Mouse (Mus musculus): ENCODE data around the gene B3galt6.

The B3galt6 gene

DNA sequence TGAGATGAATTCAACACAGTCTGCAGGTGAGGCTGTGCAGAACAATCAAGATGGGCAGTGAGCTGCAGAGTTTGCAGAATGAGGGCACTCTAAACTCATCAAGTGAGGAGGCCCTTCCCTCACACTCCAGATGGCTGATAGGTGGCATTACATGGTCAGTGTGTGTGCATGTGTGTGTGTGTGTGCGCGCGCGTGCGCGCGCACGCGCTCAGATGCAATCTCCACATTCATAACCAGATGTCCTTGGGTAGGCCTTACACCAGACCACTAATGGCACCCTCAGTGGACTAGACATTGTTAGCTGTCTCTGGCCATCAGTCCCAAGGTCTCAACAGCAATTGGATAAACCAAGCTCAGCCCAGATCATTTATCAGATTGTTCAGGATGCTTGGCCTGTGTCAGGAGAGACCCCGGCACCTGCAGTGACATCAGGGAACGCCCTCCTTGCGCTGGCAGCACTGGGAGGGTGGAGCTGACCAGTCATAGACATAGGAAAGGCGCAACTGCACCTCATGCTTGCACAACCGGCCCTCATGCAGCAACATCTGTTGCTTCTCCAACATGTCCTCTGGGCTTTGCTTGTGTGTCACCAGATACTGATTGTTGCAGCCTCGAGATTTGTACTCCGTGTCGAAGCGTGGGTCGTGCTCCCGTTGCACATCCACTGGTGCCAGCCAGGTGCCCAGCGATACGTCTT lies 1.1 kb downstream of the B3galt6 start:
- DNase-seq = peak; percentile 15 to 25

- no peak for DNase-seq
These were observed 8.7 kb downstream of the B3galt6 start for GRCm38 (mm10) chr4:155983788-155984187.

DNA sequence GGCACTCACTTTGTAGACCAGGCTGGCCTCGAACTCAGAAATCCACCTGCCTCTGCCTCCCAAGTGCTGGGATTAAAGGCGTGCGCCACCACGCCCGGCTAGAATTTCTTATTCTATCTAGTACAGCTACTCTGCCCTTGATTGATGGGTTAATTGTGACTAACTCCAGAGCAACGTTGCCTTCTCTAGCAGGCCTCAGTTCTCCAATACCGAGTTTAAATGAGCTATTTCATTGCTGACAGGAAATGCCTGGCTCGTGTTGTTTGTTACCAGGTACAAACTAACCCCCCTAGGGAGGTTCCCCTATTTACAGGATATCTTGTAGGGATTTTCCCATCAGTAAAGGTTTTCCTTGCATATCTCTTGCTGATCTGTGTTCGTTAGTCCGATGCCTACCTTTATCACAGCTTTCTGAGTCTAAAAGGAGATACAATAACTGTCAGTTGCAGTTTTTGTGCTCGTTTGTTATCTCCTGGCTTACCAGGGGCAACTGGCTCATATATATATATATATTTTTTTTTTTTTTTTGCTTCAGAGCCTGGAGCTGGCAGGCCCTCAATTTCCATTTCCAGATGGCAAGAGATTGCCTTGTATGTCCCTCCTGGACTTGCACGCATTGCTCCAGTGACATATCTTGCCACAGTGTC lies 10.9 kb downstream of the B3galt6 start:
- DNase-seq = no peak

DNA sequence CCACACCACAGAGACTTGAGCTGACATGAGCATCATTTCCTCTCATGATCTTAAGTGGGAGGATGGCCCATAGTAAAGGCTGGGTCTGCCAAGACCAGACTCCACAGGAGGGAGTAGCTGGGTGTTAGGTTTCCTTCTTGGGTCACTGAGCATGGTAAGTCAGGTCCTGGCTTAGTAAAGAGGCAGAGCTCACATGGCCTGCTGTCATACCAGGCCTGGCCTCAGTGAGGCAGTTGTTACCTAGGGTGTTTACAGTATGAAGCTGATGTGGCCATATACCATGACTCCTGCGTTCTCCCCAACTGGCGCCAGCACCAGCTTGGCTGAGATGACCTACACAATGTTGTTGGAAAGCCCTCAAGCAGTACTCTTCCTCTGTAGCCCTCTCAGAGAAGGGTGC lies 19.2 kb downstream of the B3galt6 start:
- no peak for DNase-seq

DNA sequence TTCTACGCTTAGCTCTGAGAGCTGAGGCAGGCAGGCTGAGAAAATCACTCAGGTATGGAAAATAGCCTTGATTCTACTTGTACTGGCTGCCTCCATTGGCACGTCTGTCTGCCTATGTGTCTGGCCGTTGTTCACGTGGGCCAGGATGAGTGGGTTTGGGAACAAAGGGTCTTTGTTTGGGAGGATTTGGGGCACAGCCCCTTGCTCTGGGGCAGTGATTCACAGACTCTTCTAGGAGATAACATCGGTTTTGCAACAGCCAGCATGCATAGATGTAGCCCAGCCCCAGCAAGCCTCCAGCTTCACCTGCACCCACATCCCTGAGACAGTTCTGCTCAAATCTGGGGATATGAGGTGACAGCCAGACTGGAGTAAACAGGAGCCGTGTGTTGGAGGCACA lies 19.8 kb downstream of the B3galt6 start:
- DNase-seq = no peak

- DNase-seq = no peak
These were observed 22.2 kb downstream of the B3galt6 start for GRCm38 (mm10) chr4:155970286-155970685.

DNA sequence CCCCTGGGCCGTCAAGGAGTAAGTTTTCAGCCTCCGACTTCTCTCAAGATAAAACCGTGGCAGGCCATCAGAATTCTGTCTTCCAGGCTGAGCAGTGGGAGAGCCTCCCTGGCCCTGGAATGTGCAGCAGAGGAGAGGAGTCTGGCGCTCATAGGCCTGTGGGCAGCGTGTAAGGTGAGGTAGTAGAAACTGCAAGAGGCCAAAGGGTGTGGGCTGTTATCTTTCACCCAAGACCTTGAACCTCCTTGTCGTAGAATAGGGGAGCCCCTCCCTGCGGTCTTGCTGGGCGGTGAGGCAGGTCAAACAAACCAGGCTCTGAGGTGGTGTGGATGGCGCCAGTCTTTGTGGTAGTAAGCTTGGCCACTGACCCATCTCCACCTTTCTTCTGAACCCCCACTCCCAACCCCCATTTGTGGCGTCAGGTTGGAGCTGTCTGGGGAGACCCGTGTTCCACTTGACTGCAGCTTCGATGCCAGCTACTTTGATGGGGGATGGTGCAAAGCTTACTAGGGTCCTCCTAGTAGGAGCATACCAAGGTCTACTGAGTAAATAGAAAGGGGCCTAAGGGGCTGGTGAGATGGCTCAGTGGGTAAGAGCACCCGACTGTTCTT lies 23.3 kb downstream of the B3galt6 start:
- no peak for DNase-seq

DNA sequence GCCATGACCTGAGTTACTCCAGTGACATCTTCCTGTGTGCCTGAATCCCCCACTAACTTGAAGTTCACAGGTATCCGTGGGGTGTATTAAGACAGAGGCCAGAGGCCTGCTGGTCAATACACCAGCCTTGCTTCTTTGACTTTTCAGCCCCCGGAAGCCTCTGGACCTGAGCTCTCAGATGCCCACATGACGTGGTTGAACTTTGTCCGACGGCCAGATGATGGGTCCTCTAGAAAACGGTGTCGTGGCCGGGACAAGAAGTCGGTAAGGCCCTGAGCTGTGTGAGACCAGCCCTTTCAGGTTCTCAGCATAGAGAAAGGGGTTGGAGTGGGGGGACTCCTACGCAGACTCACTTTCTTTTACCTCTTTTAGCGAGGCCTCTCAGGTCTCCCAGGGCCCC lies 28.1 kb downstream of the B3galt6 start:
- DNase-seq = no peak

- DNase-seq = no peak
These were observed 29.3 kb downstream of the B3galt6 start for GRCm38 (mm10) chr4:155963106-155963505.

DNA sequence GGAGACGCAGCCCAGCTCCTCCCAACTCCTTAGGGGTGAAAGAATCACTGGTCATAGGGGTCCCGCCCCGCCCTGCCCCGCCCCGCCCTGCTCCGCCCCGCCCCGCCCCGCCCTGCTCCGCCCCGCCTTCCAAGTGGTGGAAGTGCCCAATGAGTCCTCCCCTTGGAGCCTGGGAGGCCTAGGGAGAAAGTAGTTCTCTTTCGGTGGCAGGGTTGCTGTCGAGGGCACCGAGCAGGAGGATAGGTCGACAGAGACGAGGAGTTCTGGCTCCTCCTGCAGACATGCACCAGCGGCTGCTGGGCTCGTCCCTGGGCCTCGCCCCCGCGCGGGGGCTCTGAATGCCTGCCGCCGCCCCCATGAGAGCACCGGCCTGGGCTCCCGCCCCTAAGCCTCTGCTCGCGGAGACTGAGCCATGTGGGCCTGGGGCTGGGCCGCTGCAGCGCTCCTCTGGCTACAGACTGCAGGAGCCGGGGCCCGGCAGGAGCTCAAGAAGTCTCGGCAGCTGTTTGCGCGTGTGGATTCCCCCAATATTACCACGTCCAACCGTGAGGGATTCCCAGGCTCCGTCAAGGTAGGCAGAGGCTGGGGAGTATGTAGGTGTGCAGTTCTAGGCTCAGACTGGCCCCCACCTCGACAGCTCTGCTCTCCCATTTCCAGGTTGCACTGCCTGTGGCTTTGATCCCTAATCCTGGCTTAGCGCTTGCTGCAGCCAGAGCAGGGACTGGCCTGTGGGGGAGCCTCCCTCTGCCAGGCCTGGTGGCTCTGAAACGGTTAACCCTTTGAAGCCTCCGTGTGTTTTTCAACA lies 30.1 kb downstream of the B3galt6 start, which contains the start of gene C1qtnf12:
Gene C1qtnf12, plus strand, starts transcription at position 152 of the 805 bp plus-strand sequence.
- DNase-seq = peak; percentile 42 to 47

- DNase-seq = peak; percentile 68 to 72
These were observed 33.2 kb downstream of the B3galt6 start for GRCm38 (mm10) chr4:155959275-155959674.

- DNase-seq = no peak
These were observed 37.0 kb downstream of the B3galt6 start for GRCm38 (mm10) chr4:155955491-155955890.

GRCm38 (mm10) chr4:155947094-155947493 lies 45.4 kb downstream of the B3galt6 start:
- DNase-seq = no peak

- DNase-seq = peak in 1 of 2 experiments; percentile 10
These were observed 48.2 kb downstream of the B3galt6 start for GRCm38 (mm10) chr4:155944271-155944670.

GRCm38 (mm10) chr4:155943534-155944249 lies 48.8 kb downstream of the B3galt6 start, which contains the start of gene Ube2j2:
Gene Ube2j2, plus strand, starts transcription at chr4:155943831.
- peak; percentile 96 for DNase-seq

GRCm38 (mm10) chr4:155943049-155943452 lies 49.4 kb downstream of the B3galt6 start:
- peak; percentile 24 to 26 for DNase-seq
